Mouse (Mus musculus) gastrocnemius, postnatal 36 days (tissue): Measurements from ENCODE around the gene Gm609. TPM values are rescaled to one million over a fixed set of nuclear protein-coding genes. Genes with fewer than 3 reads are reported as not detected.
A peak's percentile ranks its signal among the peaks of the same experiment; 100 is the strongest.
"Not testable (repeated sequence)": the region's sequence is repeated elsewhere in the genome, so short reads cannot be mapped to it uniquely, and the experiment has no call there.

Experiments used
- DNase-seq, 2 experiments: peaks; one replicate each; pipeline ENCODE4 v3.0.0; 2022
- intact Hi-C: fragments of 180-260 bp; cut with DNase I; formaldehyde crosslinking; loops from one replicate; pipeline ENCODE4 v1.15.1; 2025
- long read RNA-seq, 2 experiments: library from polyadenylated mRNA; stranded (forward); transcript quantifications; one replicate each; pipeline ENCODE4 v2.0.0; 2021
- total RNA-seq, 2 experiments: library from RNA; stranded (reverse); gene quantifications; 2 replicates each; pipeline ENCODE4 v1.2.3; 2021

Gene Gm609
- under 1 TPM in 1 of 2 experiments, not detected in 1; 0.10 TPM for total RNA-seq
- long read RNA-seq, experiment 1, result 0 reads
- long read RNA-seq, experiment 2, result 0 reads

- no peak for DNase-seq
- intact Hi-C loops, result no loop called here
Measured at GRCm38 (mm10) chr16:45492927-45493326, at the start of gene Gm609. TSS of gene Gm609 (minus strand) at chr16:45492969.

DNA sequence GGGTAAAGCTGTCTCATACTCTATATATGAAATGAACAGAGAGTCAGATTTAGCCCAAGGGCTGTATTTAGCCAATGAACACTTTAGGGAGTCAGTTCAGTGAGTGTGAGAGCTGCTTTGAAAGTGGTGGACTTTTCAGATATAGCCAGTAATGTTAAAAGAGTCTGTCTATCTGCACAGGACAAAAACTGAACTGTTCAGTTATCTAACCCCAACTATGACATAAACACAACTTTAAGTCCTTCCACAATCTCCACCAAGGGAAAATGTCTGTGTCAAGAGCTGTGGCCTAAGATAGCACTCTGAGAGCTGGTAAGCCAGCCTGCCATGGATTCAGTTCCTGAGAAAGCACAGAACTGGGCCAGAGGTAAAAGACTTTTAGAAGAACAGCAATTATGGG is 49.3 kb upstream of the Gm609 start:
- no peak for DNase-seq
- intact Hi-C loops, result no loop called here

- intact Hi-C loops, DNase-seq: not testable (repeated sequence)
Measured at GRCm38 (mm10) chr16:45538342-45538741, 45.6 kb upstream of the Gm609 start.

DNA sequence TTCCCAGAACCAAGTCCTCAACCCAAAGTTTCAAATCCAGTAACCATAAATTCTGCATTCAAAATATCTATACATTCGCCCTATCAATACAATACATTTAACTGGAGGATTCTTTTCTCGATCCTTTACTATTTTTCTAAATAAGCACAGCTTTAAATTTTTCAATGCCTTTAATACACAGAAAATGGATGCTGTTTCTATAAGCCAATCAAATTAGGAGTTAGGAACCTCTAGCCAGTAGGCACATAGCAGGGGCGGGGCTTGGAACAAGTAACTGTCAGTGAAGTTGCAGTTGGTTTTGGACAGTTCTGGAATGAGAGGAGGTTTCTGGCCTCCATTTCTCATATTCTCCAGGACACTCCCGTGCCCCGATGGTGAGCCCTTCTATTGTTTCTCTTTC is 42.2 kb upstream of the Gm609 start, which contains the start of gene Slc9c1:
Gene Slc9c1 (plus strand): TSS at position 301 of the 400 bp plus-strand sequence.
- intact Hi-C loops, result no loop called here
- no peak for DNase-seq

DNA sequence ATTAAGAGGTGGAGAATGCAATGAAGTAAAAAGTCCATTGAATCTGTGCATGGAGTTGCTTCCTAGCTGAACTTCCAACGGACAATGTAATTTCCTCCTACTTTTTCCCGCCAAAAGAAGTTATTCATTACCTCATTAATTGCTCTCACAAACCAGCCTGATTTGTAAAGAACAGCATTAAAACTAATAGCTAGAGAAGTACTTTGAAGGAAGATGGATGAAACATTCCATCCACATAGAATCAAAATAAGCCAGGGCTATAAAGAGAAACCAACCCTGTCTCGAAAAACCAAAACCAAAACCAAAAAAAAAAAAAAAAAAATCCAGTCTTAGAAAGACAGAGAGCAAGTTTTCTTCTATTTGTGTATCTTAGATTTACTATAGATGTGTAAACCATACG is 39.2 kb upstream of the Gm609 start, which contains the start of gene Gm17783:
Gene Gm17783 (minus strand): TSS at position 101 of the 400 bp plus-strand sequence.
- intact Hi-C loops, result no loop called here
- DNase-seq, result no peak

DNA sequence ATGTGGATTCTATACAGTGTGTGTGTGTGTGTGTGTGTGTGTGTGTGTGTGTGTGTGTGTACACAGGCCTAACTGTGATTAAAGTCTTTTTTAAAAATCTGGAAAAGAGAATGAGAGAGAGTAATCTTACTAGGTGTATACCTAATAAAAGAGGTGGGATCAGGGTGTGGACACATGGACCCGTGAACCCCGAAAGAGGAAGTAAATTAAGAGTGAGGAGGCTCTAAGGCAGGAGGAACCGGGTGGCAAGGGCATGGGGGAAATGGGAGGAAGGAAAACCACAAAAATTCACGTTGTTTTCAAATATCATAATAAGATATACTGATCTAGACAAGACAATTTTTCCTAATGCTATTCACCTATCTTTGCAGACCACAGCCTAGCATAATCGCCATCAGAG is 32.8 kb upstream of the Gm609 start:
- DNase-seq, result no peak
- intact Hi-C loops, result no loop called here

DNA sequence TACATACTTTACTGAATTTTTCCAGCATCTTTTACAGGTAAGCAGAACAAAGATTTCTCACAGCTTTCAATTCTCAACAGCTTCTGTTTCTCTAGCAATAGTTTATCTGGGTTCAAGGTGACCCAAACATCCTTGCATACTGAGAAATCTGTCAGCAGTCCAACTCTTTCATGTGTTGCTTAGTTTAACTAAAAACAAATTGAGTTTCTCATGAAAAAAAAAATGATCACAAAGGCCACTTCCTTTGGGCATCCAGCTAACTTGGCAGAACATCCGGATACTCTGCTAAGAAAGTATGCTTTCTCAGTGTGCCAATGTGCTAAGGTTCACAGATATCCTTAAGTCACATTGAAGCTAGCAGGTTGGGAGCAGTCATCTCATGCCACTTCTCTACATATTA is 2.6 kb upstream of the Gm609 start:
- intact Hi-C loops, result no loop called here
- no peak for DNase-seq

- intact Hi-C loops, result no loop called here
- no peak for DNase-seq
Measured at GRCm38 (mm10) chr16:45476991-45477390, 15.8 kb downstream of the Gm609 start.

- intact Hi-C loops, DNase-seq: not testable (repeated sequence)
Measured at GRCm38 (mm10) chr16:45471836-45472235, 20.9 kb downstream of the Gm609 start.

DNA sequence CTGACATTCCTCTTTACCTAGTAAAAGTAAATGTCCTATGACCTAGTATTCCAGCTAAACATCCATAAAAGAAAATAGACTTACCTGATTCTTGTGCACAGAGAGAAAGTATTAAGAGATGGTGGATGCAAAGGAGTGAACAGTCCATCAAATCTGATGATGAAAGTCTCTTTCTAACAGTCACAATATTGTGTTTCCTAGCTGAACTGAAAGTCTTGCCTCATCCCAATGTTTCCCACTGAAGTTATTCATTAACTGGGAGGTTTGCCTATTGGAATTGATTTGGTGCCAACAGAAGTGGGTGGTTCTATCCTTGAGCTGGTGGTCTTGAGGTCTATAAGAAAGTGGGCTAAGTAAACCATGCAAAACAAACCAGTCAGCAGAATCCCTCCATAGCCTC is 38.0 kb downstream of the Gm609 start:
- DNase-seq, result no peak
- intact Hi-C loops, result no loop called here

- no peak for DNase-seq
- intact Hi-C loops, result no loop called here
Measured at GRCm38 (mm10) chr16:45437230-45437739, 55.5 kb downstream of the Gm609 start.

GRCm38 (mm10) chr16:45435591-45435990 is 57.2 kb downstream of the Gm609 start:
- intact Hi-C loops, result no loop called here
- DNase-seq, result no peak

DNA sequence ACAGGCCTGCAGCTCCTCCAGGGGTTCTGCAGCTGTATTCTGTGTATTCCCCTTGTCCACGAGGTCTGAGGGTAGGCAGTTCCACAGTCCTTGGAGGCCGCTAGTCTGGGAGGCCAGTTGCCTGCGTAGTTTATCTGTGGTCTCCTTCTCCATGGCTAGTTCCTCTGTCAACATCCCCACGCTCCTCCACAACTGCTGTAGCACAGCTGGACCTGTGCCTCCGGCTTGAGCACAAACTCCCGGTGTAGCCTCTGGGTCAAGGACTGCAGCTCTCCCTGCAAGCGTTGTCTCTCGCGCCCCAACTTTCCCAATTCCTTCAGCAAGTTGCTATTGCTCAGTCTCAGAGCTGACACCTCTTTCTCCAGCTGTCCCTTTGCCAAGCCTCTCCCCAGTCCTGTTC is 65.1 kb downstream of the Gm609 start:
- intact Hi-C loops, result no loop called here
- no peak for DNase-seq

DNA sequence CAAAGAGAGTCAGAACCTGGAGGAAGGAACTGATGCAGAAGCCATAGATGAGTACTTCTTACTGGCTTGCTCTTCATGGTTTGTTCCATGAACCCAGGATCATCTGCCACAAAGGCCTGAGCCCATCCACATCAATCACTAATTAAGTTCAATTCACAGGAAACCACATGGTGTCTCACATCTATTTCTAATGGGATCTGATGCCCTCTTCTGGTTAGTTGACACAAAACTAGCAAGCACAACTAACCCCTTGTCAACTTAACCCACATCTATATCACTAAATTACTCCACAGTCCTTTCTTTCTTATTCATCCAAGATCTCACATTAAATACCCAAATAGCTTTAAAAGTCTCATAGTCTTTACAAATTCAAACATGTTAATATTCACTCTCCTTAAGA is 79.3 kb downstream of the Gm609 start:
- no peak for DNase-seq
- intact Hi-C loops, result loop anchor here (5.0 kb wide), 1 partner anchor 216 kb away; no protein-coding TSS in a partner anchor

DNA sequence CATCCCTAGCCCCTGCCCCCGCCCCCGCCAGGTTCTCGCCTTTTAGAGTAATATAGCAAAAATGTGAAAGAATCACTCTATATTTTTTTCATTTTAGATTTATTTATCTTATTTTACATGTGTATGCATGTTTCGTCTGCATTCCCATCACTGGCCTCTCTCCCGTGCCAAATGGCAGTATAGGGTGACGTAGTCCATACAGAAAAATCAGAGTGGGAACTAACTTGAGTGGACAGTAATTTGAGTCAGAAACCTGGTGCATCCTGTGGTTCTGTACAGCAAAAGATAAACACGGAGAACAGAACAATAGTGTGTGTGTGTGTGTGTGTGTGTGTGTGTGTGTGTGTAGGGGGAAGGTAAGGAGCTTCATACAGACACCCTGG is 83.7 kb downstream of the Gm609 start:
- intact Hi-C loops, DNase-seq: not testable (repeated sequence)

- DNase-seq, result peak; percentile 19 to 41
- intact Hi-C loops, result no loop called here
Measured at GRCm38 (mm10) chr16:45408425-45409063, 84.2 kb downstream of the Gm609 start, which contains the start of gene Cd200. TSS of gene Cd200 (minus strand) at chr16:45409053.

DNA sequence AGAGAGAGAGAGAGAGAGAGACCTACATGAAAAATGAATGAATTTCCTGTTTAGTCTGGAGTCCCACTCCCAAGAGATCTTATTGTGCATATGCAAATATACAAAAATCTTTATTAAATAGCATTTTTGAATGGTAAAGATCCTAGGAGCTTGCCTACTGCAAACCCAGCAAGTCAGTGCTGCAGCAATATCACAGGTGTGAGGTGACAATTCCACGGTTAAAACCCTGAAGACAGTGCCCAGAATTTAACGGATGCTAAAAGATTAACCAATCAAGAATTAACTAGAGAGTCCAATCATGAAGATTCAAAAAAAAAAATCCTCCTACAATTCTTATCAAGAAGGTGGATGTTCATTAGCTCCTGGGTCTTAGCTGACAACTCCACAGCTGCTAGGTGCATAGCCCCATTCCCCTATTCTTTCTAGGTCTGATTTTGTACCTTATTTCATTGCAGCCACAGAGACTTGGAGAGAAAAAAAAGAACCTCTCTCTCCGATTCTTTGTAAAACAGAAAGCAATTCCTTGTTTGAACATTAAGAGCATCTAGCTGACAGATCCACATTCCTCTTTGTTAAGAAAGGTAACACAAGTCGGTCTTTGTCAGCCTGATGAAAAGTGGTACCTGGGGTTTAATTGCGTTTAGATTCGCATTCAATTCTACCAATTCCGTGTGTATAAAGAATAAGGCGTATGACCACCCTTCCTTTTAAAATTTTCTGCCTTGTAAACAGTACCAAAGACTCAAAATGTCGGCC is 84.9 kb downstream of the Gm609 start:
- no peak for DNase-seq
- intact Hi-C loops, result no loop called here

- intact Hi-C loops, result no loop called here
- DNase-seq, result no peak
Measured at GRCm38 (mm10) chr16:45407091-45407490, 85.7 kb downstream of the Gm609 start.

DNA sequence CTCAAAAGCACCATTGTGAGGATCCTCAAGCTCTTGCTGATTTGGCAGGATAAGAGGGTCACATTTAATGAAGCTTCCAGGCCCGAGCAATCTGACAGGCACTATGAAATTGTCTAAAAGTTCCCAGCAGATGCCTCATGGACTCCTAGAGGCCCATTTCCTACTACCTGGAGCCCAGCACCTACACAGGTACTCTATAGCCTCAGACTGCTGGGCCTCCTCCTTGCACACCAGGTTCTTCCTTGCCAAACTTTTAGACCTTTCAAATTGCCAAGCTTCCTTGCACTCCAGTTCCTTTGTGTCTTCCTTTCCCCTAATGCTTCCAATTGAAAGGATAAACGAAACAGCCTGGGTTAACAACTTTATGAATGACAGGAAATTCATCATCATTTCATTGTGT is 89.8 kb downstream of the Gm609 start:
- DNase-seq, result no peak
- intact Hi-C loops, result no loop called here

DNA sequence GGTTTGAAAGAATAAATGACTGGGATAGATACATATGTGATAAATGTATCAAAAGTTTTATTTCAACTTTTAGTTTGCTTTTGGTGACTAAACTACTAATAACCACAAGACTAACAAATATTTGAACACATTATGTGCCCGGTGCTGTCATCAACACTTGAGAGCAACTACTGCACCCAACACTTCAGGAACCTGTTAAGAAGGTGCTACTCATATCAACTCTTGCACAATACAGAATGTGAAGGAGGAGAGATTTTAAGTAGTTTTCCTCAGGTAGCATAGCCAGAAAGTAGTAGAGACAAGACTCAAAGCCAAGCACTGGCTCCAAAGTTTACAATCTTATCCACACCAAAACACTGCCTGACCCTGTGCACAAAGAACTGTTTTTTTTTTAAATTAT is 90.7 kb downstream of the Gm609 start:
- intact Hi-C loops, result no loop called here
- DNase-seq, result no peak

DNA sequence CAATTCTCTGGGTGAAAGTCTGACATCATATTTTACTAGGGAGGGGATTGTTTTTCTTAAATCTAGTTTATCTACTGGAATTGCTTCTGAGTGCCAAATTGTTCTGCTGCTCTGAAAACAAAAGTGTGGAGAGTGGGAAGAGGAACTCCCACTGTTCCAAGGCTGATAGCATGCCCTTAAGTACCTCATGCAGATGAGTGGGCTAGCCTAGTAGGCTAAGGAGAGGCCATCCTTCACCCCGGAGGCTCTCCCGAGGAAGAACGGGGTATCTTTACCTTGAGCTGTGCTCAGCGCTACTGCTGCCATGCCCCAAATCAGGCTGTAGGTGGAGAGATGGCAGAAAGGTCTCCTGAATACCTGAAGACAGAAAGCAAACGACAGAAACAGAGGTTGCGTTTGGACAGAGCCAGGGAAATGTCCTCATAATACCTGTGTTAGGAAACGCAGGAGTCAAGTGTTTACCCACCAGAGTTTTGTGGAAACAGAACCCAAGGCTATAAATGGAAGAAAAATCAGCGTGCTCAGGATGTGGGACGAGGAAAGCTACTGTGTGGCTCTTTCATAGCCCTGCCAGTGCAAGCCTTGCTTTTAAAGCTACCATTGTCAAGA is 92.7 kb downstream of the Gm609 start:
- intact Hi-C loops, result no loop called here
- no peak for DNase-seq
